Mouse (Mus musculus): ENCODE results near the gene 9530003J23Rik.
A peak's percentile ranks its signal among the peaks of the same experiment; 100 is the strongest.
"Not testable (repeated sequence)": the region's sequence is repeated elsewhere in the genome, so short reads cannot be mapped to it uniquely, and the experiment has no call there.

The 9530003J23Rik gene

GRCm38 (mm10) chr10:117225094-117225493 is 13.4 kb downstream of the 9530003J23Rik start:
- no peak for DNase-seq (ENCODE audit: low spot score)

- DNase-seq (ENCODE audit: low spot score): peak; percentile 89
These were observed 14.2 kb downstream of the 9530003J23Rik start, which contains the start of gene Yeats4 for GRCm38 (mm10) chr10:117224102-117224990. TSS of gene Yeats4 (minus strand) at chr10:117224507.

- no peak for DNase-seq (ENCODE audit: low spot score)
These were observed 14.8 kb downstream of the 9530003J23Rik start for GRCm38 (mm10) chr10:117223758-117224101.

- peak; percentile 34 for DNase-seq (ENCODE audit: low spot score)
These were observed 15.7 kb downstream of the 9530003J23Rik start for GRCm38 (mm10) chr10:117222821-117223220.

- no peak for DNase-seq (ENCODE audit: low spot score)
These were observed 20.2 kb downstream of the 9530003J23Rik start for GRCm38 (mm10) chr10:117218351-117218750.

GRCm38 (mm10) chr10:117217246-117217840 is 21.2 kb downstream of the 9530003J23Rik start:
- no peak for DNase-seq (ENCODE audit: low spot score)

- DNase-seq (ENCODE audit: low spot score): no peak
These were observed 21.7 kb downstream of the 9530003J23Rik start for GRCm38 (mm10) chr10:117216793-117217192.

GRCm38 (mm10) chr10:117216132-117216495 is 22.4 kb downstream of the 9530003J23Rik start:
- DNase-seq (ENCODE audit: low spot score): no peak

GRCm38 (mm10) chr10:117215409-117216131 is 22.9 kb downstream of the 9530003J23Rik start:
- no peak for DNase-seq (ENCODE audit: low spot score)

GRCm38 (mm10) chr10:117211023-117211422 is 27.5 kb downstream of the 9530003J23Rik start:
- DNase-seq (ENCODE audit: low spot score): no peak

- DNase-seq (ENCODE audit: low spot score): no peak
These were observed 29.0 kb downstream of the 9530003J23Rik start for GRCm38 (mm10) chr10:117209469-117209938.

- DNase-seq (ENCODE audit: low spot score): not testable (repeated sequence)
These were observed 29.7 kb downstream of the 9530003J23Rik start for GRCm38 (mm10) chr10:117208787-117209186.

- DNase-seq (ENCODE audit: low spot score): no peak
These were observed 30.3 kb downstream of the 9530003J23Rik start for GRCm38 (mm10) chr10:117208221-117208620.

- no peak for DNase-seq (ENCODE audit: low spot score)
These were observed 32.4 kb downstream of the 9530003J23Rik start for GRCm38 (mm10) chr10:117206070-117206469.

GRCm38 (mm10) chr10:117203558-117203981 is 34.9 kb downstream of the 9530003J23Rik start:
- no peak for DNase-seq (ENCODE audit: low spot score)

GRCm38 (mm10) chr10:117202981-117203557 is 35.4 kb downstream of the 9530003J23Rik start:
- DNase-seq (ENCODE audit: low spot score): peak; percentile 47

- no peak for DNase-seq (ENCODE audit: low spot score)
These were observed 38.8 kb downstream of the 9530003J23Rik start for GRCm38 (mm10) chr10:117199701-117200100.

GRCm38 (mm10) chr10:117196696-117197095 is 41.8 kb downstream of the 9530003J23Rik start:
- DNase-seq (ENCODE audit: low spot score): no peak

- DNase-seq (ENCODE audit: low spot score): no peak
These were observed 42.8 kb downstream of the 9530003J23Rik start for GRCm38 (mm10) chr10:117195748-117196147.

- DNase-seq (ENCODE audit: low spot score): no peak
These were observed 43.5 kb downstream of the 9530003J23Rik start for GRCm38 (mm10) chr10:117195005-117195404.

- DNase-seq (ENCODE audit: low spot score): no peak
These were observed 45.1 kb downstream of the 9530003J23Rik start for GRCm38 (mm10) chr10:117193364-117193763.
